Mouse (Mus musculus): ENCODE data around the gene Hnrnpm. TPM values are rescaled to one million over a fixed set of nuclear protein-coding genes. Genes with fewer than 3 reads are reported as not detected.

Gene Hnrnpm
- total and polyA plus RNA-seq, 3 experiments: 203 to 473 (median 420) TPM

- Histone ChIP-seq H3K4me3 (ENCODE audit: control insufficient read depth in 1 of 2, insufficient read depth in 1 of 2, low read depth in 2 of 2, low read length in 2 of 2) (peak overlapping the region; percentile 74 to 82), H3K9me3 (replicated peaks; ENCODE audit: insufficient read depth, low read length) (no peaks in the 10 kb centered on the region), H3K36me3 (ENCODE audit: control insufficient read depth in 1 of 2, insufficient read depth in 2 of 2, low read length in 2 of 2) (peaks cover 0 to 7% of the 10 kb centered on the region in 2 experiments; a peak in 2 of 4 replicates), H3K9ac (ENCODE audit: control insufficient read depth, low read depth, low read length, poor library complexity, severe bottlenecking) (peak overlapping the region; percentile 92), H3K4me1 (ENCODE audit: control insufficient read depth in 1 of 2, insufficient read depth in 2 of 2, low read length in 2 of 2) (peaks cover 0 to 12% of the 10 kb centered on the region in 2 experiments; a peak in 2 of 4 replicates), H3K79me2 (ENCODE audit: control insufficient read depth, insufficient read depth, low read length, poor library complexity) (peaks cover 1% of the 10 kb centered on the region; the same call in 1 of the 2 replicates), H3K27ac (ENCODE audit: control insufficient read depth, low read depth, low read length) (peak overlapping the region; percentile 95), H3K27me3 (ENCODE audit: control insufficient read depth in 1 of 2, insufficient read depth in 2 of 2, low read length in 2 of 2) (no peaks in the 10 kb centered on the region)
- DNase-seq (ENCODE audit: low read depth, low spot score): no peak
- TF ChIP-seq ETS1 (IDR thresholded peaks at IDR 0.05; ENCODE audit: low read depth, low read length): peak; percentile 51
- peak; percentile 86 for TF ChIP-seq GATA1 (IDR thresholded peaks at IDR 0.05; ENCODE audit: low read depth, low read length)
- TF ChIP-seq JUND (IDR thresholded peaks at IDR 0.05; ENCODE audit: low read depth, low read length): 0 out of 2 replicates have a peak, but pooled peaks have one; percentile 53
- peak; percentile 50; the same call in 1 of the 2 replicates for TF ChIP-seq SIN3A (IDR thresholded peaks at IDR 0.05; ENCODE audit: low read length)
- peak; percentile 46; the same call in 1 of the 2 replicates for TF ChIP-seq RCOR1 (IDR thresholded peaks at IDR 0.05; ENCODE audit: low read depth, low read length)
- no peak for TF ChIP-seq SMC3 (IDR thresholded peaks at IDR 0.05; ENCODE audit: low read depth, low read length)
- TF ChIP-seq NRF1 (IDR thresholded peaks at IDR 0.05; ENCODE audit: insufficient read depth, low read depth, low read length, poor library complexity, severe bottlenecking): no peak
- TF ChIP-seq POLR2A (IDR thresholded peaks at IDR 0.05; ENCODE audit: control insufficient read depth in 1 of 2, insufficient read depth in 1 of 2, low read depth in 1 of 2, low read length in 2 of 2, poor library complexity in 1 of 2): no peak; a peak in 1 of 4 replicates
- peak; percentile 51 for TF ChIP-seq ZNF384 (IDR thresholded peaks at IDR 0.05; ENCODE audit: low read depth, low read length)
- TF ChIP-seq EP300 (IDR thresholded peaks at IDR 0.05; ENCODE audit: low read depth in 1 of 2, low read length in 2 of 2): peak in 1 of 2 experiments; percentile 62; a peak in 3 of 4 replicates
Observed at GRCm38 (mm10) chr17:33629487-33630125, 57.1 kb downstream of the Hnrnpm start.

- H3K4me3 ChIP-seq (ENCODE audit: control insufficient read depth in 1 of 2, insufficient read depth in 1 of 2, low read depth in 2 of 2, low read length in 2 of 2): peak within 1 kb of the TSS; percentile 74 to 82
- peaks cover 1% of the 10 kb centered on the region; the same call in 1 of the 2 replicates for H3K79me2 ChIP-seq (ENCODE audit: control insufficient read depth, insufficient read depth, low read length, poor library complexity)
- H3K27me3 ChIP-seq (ENCODE audit: control insufficient read depth in 1 of 2, insufficient read depth in 2 of 2, low read length in 2 of 2): no peaks in the 10 kb centered on the region
- TF ChIP-seq NELFE (IDR thresholded peaks at IDR 0.05; ENCODE audit: low read depth, low read length) (peak; percentile 90), USF1 (IDR thresholded peaks at IDR 0.05; ENCODE audit: low read depth, low read length) (peak; percentile 24; the same call in 1 of the 2 replicates), GATA1 (IDR thresholded peaks at IDR 0.05; ENCODE audit: low read depth, low read length) (no peak), MAX (IDR thresholded peaks at IDR 0.05; ENCODE audit: low read length) (no peak), ELF1 (IDR thresholded peaks at IDR 0.05; ENCODE audit: low read depth, low read length) (peak; percentile 69; the same call in 1 of the 2 replicates), SIN3A (IDR thresholded peaks at IDR 0.05; ENCODE audit: low read length) (peak; percentile 43; the same call in 1 of the 2 replicates), CHD2 (IDR thresholded peaks at IDR 0.05; ENCODE audit: low read length) (peak; percentile 97), TBP (IDR thresholded peaks at IDR 0.05; ENCODE audit: low read depth, low read length) (peak; percentile 93), SMC3 (IDR thresholded peaks at IDR 0.05; ENCODE audit: low read depth, low read length) (no peak), GABPA (IDR thresholded peaks at IDR 0.05; ENCODE audit: low read depth, low read length) (no peak), POLR2A (IDR thresholded peaks at IDR 0.05; ENCODE audit: control insufficient read depth in 1 of 2, insufficient read depth in 1 of 2, low read depth in 1 of 2, low read length in 2 of 2, poor library complexity in 1 of 2) (peak; percentile 67 to 96; a peak in 3 of 4 replicates), TCF12 (IDR thresholded peaks at IDR 0.05; ENCODE audit: low read depth, low read length) (peak; percentile 76), HCFC1 (IDR thresholded peaks at IDR 0.05; ENCODE audit: low read depth, low read length) (peak; percentile 79), BHLHE40 (IDR thresholded peaks at IDR 0.05; ENCODE audit: borderline replicate concordance, low read depth, low read length) (no peak), MXI1 (IDR thresholded peaks at IDR 0.05; ENCODE audit: low read depth, low read length) (peak; percentile 45), ZMIZ1 (IDR thresholded peaks at IDR 0.05; ENCODE audit: low read depth, low read length) (peak; percentile 88), POLR2AphosphoS2 (IDR thresholded peaks at IDR 0.05; ENCODE audit: low read length) (peak; percentile 88; the same call in 1 of the 2 replicates)
- H3K9me3 ChIP-seq (replicated peaks; ENCODE audit: insufficient read depth, low read length): no peaks in the 10 kb centered on the region
- peak within 1 kb of the TSS; percentile 95 for H3K27ac ChIP-seq (ENCODE audit: control insufficient read depth, low read depth, low read length)
- peak; percentile 96 for DNase-seq (ENCODE audit: low read depth, low spot score)
- peaks cover 0 to 7% of the 10 kb centered on the region in 2 experiments; a peak in 2 of 4 replicates for H3K36me3 ChIP-seq (ENCODE audit: control insufficient read depth in 1 of 2, insufficient read depth in 2 of 2, low read length in 2 of 2)
- H3K4me1 ChIP-seq (ENCODE audit: control insufficient read depth in 1 of 2, insufficient read depth in 2 of 2, low read length in 2 of 2): peaks cover 0 to 12% of the 10 kb centered on the region in 2 experiments; a peak in 2 of 4 replicates
- H3K9ac ChIP-seq (ENCODE audit: control insufficient read depth, low read depth, low read length, poor library complexity, severe bottlenecking): peak within 1 kb of the TSS; percentile 92
Observed at GRCm38 (mm10) chr17:33628621-33629486, 57.8 kb downstream of the Hnrnpm start, which contains the start of gene Zfp414. Zfp414 (plus strand) TSS chr17:33629090.
